Mouse (Mus musculus) olfactory bulb, adult 2 months (tissue): Measurements from ENCODE around the gene Tmc8.

Experiments used
- CTCF ChIP-seq: fragments of 200-500 bp; IDR thresholded peaks from 2 replicates; pipeline ENCODE4 v1.5.1; 2012; ENCODE audit warnings: low read depth, mild to moderate bottlenecking, low read length, moderate library complexity; ENCODE audit not compliant: insufficient read depth
- POLR2A ChIP-seq: fragments of 200-500 bp; IDR thresholded peaks from 2 replicates; pipeline ENCODE4 v1.6.1; 2012; ENCODE audit warnings: mild to moderate bottlenecking, low read depth, low read length, moderate library complexity; ENCODE audit not compliant: insufficient read depth

DNA sequence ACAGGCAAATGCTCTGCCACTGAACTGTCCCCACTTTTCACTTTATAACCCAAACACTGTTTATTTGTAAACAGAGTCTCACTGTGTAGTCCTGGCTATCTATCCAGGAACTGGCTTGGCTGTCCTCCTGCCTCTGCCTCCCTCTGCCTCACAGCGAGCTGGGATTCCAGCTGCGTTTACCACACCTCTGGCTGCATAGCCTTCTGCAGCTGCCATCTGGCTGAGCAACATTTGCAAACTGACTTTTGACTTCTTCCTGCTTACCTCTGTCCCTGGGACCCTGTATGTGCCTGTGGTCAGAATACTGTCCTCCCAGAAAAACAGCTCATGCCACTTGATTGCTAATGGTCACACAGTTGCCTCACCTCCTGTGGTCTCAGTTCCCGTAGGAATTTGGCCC lies 45.5 kb downstream of the Tmc8 start:
- TF ChIP-seq POLR2A: no peak
- TF ChIP-seq CTCF: no peak
